Mouse (Mus musculus) liver, embryonic 12.5 days (tissue): ENCODE results near the gene Morn3. TPM values are rescaled to one million over a fixed set of nuclear protein-coding genes. Genes with fewer than 3 reads are reported as not detected.
A peak's percentile ranks its signal among the peaks of the same experiment; 100 is the strongest.

Source experiments
- ATAC-seq: fragments of 200-750 bp; cut with Nextera tagmentation; 2 replicates; pipeline ENCODE4 v1.8.0; 2017; ENCODE audit warnings: moderate number of reproducible peaks, mild to moderate bottlenecking, moderate library complexity
- H3K27ac ChIP-seq: fragments of 300-500 bp; sonication (generic); 2 replicates; pipeline ENCODE4 v1.5.1; 2016; ENCODE audit warnings: mild to moderate bottlenecking
- H3K27me3 ChIP-seq: fragments of 300-500 bp; sonication (generic); replicated peaks from 2 replicates; pipeline ENCODE4 v1.6.1; 2016; ENCODE audit warnings: mild to moderate bottlenecking, moderate library complexity
- H3K36me3 ChIP-seq: fragments of 300-500 bp; sonication (generic); 2 replicates; pipeline ENCODE4 v1.6.1; 2016; ENCODE audit warnings: mild to moderate bottlenecking, moderate library complexity
- H3K4me1 ChIP-seq: fragments of 300-500 bp; sonication (generic); 2 replicates; pipeline ENCODE4 v1.6.1; 2016
- H3K4me2 ChIP-seq: fragments of 300-500 bp; sonication (generic); 2 replicates; pipeline ENCODE4 v1.6.1; 2016; ENCODE audit warnings: mild to moderate bottlenecking, moderate library complexity
- H3K4me3 ChIP-seq: fragments of 300-500 bp; sonication (generic); 2 replicates; pipeline ENCODE4 v1.5.1; 2016; ENCODE audit warnings: mild to moderate bottlenecking, moderate library complexity
- H3K9ac ChIP-seq: fragments of 300-500 bp; sonication (generic); 2 replicates; pipeline ENCODE4 v1.6.1; 2016; ENCODE audit warnings: mild to moderate bottlenecking, moderate library complexity
- H3K9me3 ChIP-seq: fragments of 300-500 bp; sonication (generic); replicated peaks from 2 replicates; pipeline ENCODE4 v1.6.1; 2016; ENCODE audit warnings: mild to moderate bottlenecking, moderate library complexity
- WGBS: fragments of 180-500 bp; shearing (Covaris S2); methylation state at CpG from one replicate; pipeline ENCODE4 v1.1.7; 2016; ENCODE audit not compliant: insufficient replicate concordance; 5-methylcytosine and 5-hydroxymethylcytosine counted together
- polyA plus RNA-seq: library from polyadenylated mRNA; unstranded; fragments of >200 nt; fragmentation: Nextera tagmentation; extraction: Ambion mirVana; gene quantifications from 2 replicates; pipeline ENCODE4 v1.2.1, GENCODE M21; 2016

Morn3 gene
- polyA plus RNA-seq, 1 experiment from 2014 or later = not detected

DNA sequence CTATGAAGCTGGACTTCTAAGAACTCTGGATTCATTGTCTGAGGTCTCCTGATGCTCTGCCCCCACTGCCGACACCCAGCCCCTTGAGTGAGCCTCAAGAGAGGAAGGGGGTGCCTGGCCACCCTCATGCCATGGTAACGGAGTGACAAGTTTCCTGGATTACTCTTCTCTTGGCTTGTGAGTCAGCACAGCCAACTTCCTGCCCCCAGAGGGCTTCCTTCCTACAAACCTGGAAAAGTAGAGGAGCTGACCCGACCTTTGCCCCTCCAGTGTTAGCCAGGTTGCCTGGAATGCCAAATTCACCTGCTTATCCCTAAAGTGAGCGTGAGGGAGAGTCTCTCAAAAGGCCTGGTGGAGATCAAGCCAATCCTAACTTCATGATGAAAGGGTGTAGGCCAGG, 29.3 kb downstream of the Morn3 start:
- Histone ChIP-seq H3K4me3 (no peak overlapping the region), H3K4me1 (peaks cover 67% of the 10 kb centered on the region), H3K27ac (no peak overlapping the region), H3K36me3 (no peaks in the 10 kb centered on the region), H3K9ac (no peak overlapping the region), H3K9me3 (no peaks in the 10 kb centered on the region), H3K27me3 (no peaks in the 10 kb centered on the region), H3K4me2 (peak overlapping the region; percentile 95)
- 42% methylated on average over 4 of the region's 4 CpGs for WGBS
- ATAC-seq = no peak

DNA sequence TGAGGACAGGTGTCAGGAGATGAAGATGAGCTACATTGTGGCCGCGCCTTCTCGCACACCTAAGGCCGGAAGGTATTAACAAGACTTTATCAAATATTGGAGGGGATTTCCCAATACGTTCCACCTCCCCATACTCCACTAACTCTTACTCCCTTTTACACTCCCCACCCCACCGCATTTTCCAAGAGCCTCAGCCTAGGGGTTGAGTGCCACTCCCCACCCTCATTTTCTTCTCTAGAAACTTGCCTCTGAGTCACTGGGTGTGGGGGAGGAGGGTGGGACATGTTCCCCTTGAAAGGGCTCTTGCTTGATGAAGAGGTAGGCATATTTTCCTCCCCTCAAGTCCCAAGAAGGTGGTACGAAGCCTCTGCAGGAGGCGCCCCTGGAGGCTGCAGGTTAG, 30.9 kb downstream of the Morn3 start:
- Histone ChIP-seq H3K27me3 (no peaks in the 10 kb centered on the region), H3K36me3 (no peaks in the 10 kb centered on the region), H3K27ac (peak overlapping the region; percentile 91), H3K9me3 (no peaks in the 10 kb centered on the region), H3K4me1 (peaks cover 67% of the 10 kb centered on the region), H3K4me3 (peak overlapping the region; percentile 71), H3K9ac (peak overlapping the region; percentile 85), H3K4me2 (peak overlapping the region; percentile 95)
- WGBS = 19% methylated on average over 8 of the region's 8 CpGs
- ATAC-seq = no peak

DNA sequence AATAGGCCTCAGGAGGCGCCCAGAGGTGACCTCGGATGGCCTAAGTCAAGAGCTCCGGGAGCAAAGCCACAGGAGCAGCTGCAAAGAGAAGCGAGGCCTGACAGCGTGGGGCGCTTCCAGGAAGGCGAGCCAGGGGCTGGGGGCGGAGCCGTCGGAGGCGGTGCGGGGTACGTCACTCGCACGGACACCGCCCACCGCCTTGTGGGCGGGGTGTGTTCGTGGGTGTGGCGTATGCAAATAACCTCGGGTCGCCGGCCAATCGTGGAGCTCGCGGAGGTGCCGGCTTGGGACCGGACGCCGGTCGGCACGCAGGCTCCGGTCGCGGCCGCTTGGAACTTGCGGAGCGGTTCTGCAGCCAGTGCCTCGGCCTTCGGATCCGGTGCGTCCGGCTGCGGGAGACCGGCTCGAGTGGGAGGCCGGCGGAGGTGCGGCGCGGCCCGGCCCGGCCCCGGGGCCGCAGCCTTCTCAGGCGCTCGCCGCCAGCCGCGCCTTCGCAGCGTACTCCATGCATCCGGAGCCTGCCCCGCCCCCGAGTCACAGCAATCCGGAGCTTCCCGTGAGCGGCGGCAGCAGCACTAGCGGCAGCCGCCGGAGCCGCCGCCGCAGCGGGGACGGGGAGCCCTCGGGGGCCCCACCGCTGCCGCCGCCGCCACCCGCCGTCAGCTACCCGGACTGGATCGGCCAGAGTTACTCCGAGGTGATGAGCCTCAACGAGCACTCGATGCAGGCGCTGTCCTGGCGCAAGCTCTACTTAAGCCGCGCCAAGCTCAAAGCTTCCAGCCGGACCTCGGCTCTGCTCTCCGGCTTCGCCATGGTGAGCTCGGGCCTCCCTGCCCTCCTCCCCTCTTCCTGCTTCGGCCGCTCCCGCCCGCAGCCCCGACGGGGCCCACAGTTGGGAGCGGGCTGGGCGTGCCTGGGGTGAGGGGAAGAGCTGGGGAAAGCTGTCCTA, 31.8 kb downstream of the Morn3 start, which contains the start of gene Orai1:
TSS of gene Orai1 (plus strand) at position 322 of the 949 bp plus-strand sequence.
- whole genome bisulfite sequencing = under 1% methylated on average over 104 of the region's 106 CpGs
- Histone ChIP-seq H3K9me3 (no peaks in the 10 kb centered on the region), H3K4me1 (peaks cover 61% of the 10 kb centered on the region), H3K9ac (peak within 1 kb of the TSS; percentile 85), H3K4me2 (peak within 1 kb of the TSS; percentile 95), H3K36me3 (no peaks in the 10 kb centered on the region), H3K27ac (peak within 1 kb of the TSS; percentile 91), H3K27me3 (no peaks in the 10 kb centered on the region), H3K4me3 (peak within 1 kb of the TSS; percentile 71)
- peak; percentile 92 for ATAC-seq

DNA sequence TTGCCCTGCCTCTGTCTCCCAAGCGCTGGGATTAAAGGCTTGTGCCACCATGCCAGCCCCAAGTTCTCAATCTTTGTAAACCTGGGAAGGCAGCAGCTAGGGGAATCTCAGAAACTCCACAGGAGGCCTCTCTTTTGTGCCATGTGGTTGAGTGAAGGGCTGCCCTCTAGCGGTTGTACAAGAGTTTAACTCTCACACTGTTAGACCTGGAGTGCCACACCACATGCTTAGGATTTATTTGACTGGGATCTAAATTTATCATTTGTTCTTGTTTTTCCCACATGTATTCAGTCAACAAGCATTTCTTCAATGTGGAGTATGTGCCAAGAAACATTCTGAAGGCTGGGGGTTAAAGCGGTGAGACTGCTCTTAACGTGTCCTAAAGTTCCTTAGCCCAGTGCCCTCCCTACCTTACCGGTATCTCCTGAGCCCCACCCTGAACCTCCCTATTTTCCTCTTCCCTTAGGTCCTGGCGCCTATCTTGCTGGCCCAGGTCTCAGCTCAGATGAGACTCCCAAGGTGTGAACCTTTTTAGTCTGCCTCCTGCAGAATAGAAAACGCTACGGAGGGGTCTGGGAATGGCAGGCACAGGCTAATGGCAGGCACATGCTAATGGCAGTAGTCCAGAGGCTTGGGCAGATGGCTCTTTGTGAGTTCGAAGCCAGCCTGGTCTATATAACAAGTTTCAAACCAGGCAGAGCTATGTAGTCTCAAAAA, 33.1 kb downstream of the Morn3 start:
- no peak for ATAC-seq
- Histone ChIP-seq H3K9me3 (no peaks in the 10 kb centered on the region), H3K27me3 (no peaks in the 10 kb centered on the region), H3K9ac (peak overlapping the region; percentile 85; the same call in 1 of the 2 replicates), H3K36me3 (no peaks in the 10 kb centered on the region), H3K4me3 (no peak overlapping the region), H3K4me2 (peak overlapping the region; percentile 95; the same call in 1 of the 2 replicates), H3K4me1 (peaks cover 49% of the 10 kb centered on the region), H3K27ac (peak overlapping the region; percentile 81)
- 32% methylated on average over 9 of the region's 9 CpGs for WGBS

DNA sequence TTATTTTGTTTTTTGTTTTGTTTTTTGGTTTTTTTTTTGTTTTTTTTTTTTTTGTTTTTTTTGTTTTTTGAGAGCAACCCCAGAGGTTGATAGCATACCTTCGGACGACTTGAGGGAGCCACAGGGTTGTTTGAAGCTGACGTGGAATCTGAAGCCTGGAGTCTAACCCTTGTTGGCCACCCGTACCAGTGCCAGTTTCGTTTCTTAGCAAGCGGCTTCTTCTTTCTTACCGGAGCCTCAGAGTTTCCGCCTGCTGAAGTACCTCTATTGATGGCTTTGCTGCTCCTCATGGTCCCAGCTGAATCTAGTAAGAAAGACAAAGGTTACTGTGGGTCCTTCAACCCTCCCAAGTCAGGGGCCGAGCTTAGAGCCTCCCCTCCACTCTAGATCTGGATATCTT, 35.1 kb downstream of the Morn3 start:
- ATAC-seq = no peak
- H3K9ac ChIP-seq = no peak overlapping the region

DNA sequence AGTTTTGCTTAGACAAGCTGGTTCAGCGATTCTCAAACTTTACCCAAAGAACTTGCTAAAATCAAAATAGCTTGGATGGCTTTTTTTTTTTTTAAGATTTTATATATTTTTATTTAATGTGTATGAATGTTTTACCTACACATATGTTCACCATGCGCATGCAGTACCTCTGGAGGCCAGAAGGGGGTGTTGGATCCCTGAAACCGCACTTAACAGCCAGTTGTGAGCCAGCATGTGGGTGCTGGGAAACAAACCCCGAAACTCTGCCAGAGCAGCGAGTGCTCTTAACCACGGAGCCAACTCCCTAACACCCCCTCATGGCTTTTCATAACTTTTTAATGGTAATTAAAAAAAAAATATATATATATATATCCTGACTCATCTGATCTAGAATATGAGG, 36.0 kb downstream of the Morn3 start:
- Histone ChIP-seq H3K4me3 (no peak overlapping the region), H3K4me1 (peaks cover 26% of the 10 kb centered on the region), H3K27me3 (peaks cover 14% of the 10 kb centered on the region; the same call in 1 of the 2 replicates), H3K27ac (no peak overlapping the region), H3K9me3 (no peaks in the 10 kb centered on the region), H3K36me3 (no peaks in the 10 kb centered on the region), H3K9ac (no peak overlapping the region), H3K4me2 (no peak overlapping the region)
- WGBS = 83% methylated on average over 6 of the region's 6 CpGs
- no peak for ATAC-seq

More for the DNA sequence above, 35.1 kb downstream of the Morn3 start:
- no peak overlapping the region for H3K4me2 ChIP-seq
- no peak overlapping the region for H3K4me3 ChIP-seq
- H3K27ac ChIP-seq = no peak overlapping the region
- no peaks in the 10 kb centered on the region for H3K9me3 ChIP-seq
- H3K27me3 ChIP-seq = peaks cover 6% of the 10 kb centered on the region; the same call in 1 of the 2 replicates
- H3K4me1 ChIP-seq = peaks cover 28% of the 10 kb centered on the region
- 86% methylated on average over 9 of the region's 9 CpGs for WGBS
- no peaks in the 10 kb centered on the region for H3K36me3 ChIP-seq

DNA sequence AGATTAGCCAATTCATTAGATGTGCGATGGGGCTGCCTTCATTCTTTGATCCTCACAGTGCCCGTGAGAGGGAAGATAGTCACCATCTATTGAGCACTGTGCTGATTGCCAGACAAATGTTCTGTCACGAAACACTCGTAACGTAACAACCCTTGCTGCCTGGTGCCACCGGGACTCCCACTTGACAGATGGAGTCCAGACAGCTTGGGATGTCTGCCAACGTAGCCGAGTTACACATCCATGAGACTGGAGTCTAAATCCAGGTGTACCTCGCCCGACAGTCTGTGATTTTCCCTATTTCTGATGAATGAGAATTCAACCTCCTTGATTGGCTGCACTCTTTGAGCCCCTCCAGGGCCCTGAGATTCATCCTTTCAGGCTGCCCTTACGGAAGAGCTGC, 36.9 kb downstream of the Morn3 start:
- 74% methylated on average over 11 of the region's 11 CpGs for WGBS
- H3K9me3 ChIP-seq = no peaks in the 10 kb centered on the region
- no peak overlapping the region for H3K4me3 ChIP-seq
- ATAC-seq = no peak
- no peak overlapping the region for H3K9ac ChIP-seq
- no peak overlapping the region for H3K27ac ChIP-seq
- H3K4me2 ChIP-seq = no peak overlapping the region
- peaks cover 20% of the 10 kb centered on the region for H3K4me1 ChIP-seq
- H3K36me3 ChIP-seq = no peaks in the 10 kb centered on the region
- H3K27me3 ChIP-seq = peaks cover 14% of the 10 kb centered on the region; the same call in 1 of the 2 replicates

DNA sequence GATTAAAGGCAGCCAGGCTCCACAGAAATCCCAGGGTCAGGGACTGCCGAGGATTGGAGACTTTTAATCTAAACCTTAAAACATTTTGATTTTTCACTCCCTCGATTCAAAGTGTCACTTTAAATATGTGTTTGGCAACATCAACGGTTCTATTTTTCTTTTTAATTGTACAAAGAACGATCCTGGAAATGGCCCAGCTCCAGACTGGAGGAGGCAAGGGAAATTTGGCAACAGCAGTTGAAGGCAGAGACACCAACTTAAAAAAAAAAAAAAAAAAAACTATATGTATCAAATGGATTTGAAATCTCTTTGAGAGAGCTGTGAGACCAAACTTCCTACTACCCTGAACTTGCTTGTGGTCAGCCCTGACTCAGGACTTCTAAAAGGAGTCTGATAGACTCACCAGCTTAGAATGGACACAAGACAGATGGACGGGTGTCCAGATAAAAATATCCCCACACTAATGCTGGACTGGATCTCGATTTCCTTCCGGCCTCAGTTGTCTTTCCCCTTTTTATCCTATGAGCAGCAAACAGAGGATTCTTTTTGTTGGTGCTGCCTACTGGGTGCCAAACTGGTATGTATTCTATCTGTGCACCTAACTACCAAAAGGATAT, 37.8 kb downstream of the Morn3 start:
- no peaks in the 10 kb centered on the region for H3K9me3 ChIP-seq
- H3K4me1 ChIP-seq = peaks cover 13% of the 10 kb centered on the region
- ATAC-seq = no peak
- no peak overlapping the region for H3K4me2 ChIP-seq
- H3K27me3 ChIP-seq = peaks cover 14% of the 10 kb centered on the region; the same call in 1 of the 2 replicates
- 57% methylated on average over 7 of the region's 7 CpGs for WGBS
- no peak overlapping the region for H3K9ac ChIP-seq
- no peak overlapping the region for H3K4me3 ChIP-seq
- no peak overlapping the region for H3K27ac ChIP-seq
- H3K36me3 ChIP-seq = no peaks in the 10 kb centered on the region

DNA sequence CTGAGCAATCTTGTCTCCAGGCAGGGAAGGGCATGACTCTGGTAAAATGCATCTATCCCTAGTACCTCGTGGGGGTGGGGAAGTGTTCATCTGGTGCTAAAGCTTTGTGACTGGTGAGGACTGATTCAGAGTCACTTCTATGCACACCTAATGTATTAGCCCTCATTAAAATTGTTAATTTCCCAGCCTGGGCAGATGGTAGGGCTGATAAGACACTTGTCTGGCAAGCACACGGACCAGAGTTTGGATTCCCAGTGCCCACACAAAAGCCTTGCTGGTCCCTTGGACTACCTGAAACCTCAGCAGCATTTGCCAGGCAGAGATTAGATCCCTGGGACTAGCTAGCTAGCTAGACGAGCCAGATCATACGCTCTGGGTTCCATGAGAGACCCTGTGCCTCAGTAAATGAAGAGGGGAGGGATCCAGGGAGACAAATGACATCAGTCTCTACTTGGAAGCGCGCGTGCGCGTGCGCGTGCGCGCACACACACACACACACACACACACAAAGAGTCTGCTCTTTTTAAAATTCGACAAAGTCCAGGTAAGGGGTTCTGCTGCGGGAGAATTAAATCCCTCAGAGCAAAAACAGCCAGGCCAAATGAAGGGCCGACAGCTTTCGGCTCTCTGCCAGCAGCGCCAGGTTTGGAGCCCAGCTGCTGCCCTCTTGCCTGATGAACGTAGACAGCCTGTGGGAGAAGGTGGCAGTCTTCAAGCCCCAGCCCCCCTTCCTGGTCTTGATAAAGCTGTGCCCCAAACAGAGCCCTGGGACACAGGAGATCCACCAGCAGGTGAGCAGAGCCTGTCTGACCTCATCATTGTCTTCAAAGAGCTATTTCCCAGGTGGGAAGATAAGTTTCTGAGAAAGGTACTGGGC, 40.9 kb downstream of the Morn3 start:
- H3K9me3 ChIP-seq = no peaks in the 10 kb centered on the region
- H3K27me3 ChIP-seq = peaks cover 14% of the 10 kb centered on the region; the same call in 1 of the 2 replicates
- peaks cover 7% of the 10 kb centered on the region; the same call in 1 of the 2 replicates for H3K4me1 ChIP-seq
- H3K36me3 ChIP-seq = no peaks in the 10 kb centered on the region
- no peak for ATAC-seq
- H3K27ac ChIP-seq = no peak overlapping the region
- no peak overlapping the region for H3K4me3 ChIP-seq
- H3K4me2 ChIP-seq = no peak overlapping the region
- 61% methylated on average over 19 of the region's 19 CpGs for WGBS
- no peak overlapping the region for H3K9ac ChIP-seq

DNA sequence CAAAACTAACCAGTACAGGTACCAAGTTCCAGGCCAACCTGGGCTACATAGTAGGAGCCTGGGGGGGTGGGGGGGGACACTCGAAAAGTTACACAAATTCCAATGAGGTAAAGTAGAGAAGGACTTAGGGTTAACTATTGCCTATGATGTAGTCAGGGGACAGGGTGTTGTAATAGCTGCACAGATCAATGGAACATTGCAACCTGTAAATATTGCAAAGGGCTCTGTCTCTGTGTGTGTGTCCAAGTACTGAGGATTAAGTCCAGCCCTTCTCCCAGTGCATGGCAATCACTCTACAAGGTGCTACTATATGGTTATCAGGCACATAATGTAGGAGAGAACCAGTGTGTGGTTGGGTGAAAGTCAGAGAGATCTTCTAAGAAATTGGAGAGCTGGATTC, 45.9 kb downstream of the Morn3 start:
- no peak overlapping the region for H3K4me3 ChIP-seq
- H3K4me1 ChIP-seq = 0 out of 2 replicates have a peak, but pooled peaks cover 1% of the 10 kb centered on the region
- H3K36me3 ChIP-seq = no peaks in the 10 kb centered on the region
- no peak overlapping the region for H3K9ac ChIP-seq
- 0 out of 2 replicates have a peak, but pooled peaks cover 6% of the 10 kb centered on the region for H3K27me3 ChIP-seq
- 22% methylated on average over 1 of the region's 1 CpGs for WGBS
- peak; percentile 72; the same call in 1 of the 2 replicates for ATAC-seq
- H3K27ac ChIP-seq = 0 out of 2 replicates have a peak overlapping the region, but pooled peaks have one; percentile 28
- no peaks in the 10 kb centered on the region for H3K9me3 ChIP-seq
- H3K4me2 ChIP-seq = no peak overlapping the region
